Mouse (Mus musculus) CD4-positive naive resting alpha-beta T cell, adult 76 days (primary cell): ENCODE measurements around the gene Rps6ka3. TPM values are rescaled to one million over a fixed set of nuclear protein-coding genes. Genes with fewer than 3 reads are reported as not detected.

Experiments
- total RNA-seq: library from RNA; stranded (reverse); gene quantifications from one replicate; pipeline ENCODE4 v1.2.4, GENCODE M21; 2023

Rps6ka3 gene
- total RNA-seq: 108 TPM

DNA sequence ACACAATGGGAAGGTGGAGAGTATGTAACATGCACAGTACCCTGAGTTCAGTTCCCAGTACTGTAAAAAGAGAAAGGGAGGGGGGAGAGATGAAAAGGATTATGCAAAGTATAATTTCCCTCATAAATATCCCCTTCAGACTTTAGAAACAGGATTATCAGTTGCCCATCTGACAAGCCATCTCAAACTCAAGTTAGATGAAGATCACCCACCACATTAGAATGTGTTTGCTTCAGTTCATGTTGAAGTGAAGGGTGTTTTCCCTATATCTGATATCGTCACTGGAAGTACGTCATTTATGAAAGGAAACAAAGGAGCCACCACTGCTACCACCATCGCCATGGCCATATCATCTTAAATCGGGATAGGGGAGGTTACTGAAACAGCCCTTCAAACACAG, at the start of gene Rps6ka3:
Rps6ka3 (plus strand) TSS at position 301 of the 400 bp plus-strand sequence.

DNA sequence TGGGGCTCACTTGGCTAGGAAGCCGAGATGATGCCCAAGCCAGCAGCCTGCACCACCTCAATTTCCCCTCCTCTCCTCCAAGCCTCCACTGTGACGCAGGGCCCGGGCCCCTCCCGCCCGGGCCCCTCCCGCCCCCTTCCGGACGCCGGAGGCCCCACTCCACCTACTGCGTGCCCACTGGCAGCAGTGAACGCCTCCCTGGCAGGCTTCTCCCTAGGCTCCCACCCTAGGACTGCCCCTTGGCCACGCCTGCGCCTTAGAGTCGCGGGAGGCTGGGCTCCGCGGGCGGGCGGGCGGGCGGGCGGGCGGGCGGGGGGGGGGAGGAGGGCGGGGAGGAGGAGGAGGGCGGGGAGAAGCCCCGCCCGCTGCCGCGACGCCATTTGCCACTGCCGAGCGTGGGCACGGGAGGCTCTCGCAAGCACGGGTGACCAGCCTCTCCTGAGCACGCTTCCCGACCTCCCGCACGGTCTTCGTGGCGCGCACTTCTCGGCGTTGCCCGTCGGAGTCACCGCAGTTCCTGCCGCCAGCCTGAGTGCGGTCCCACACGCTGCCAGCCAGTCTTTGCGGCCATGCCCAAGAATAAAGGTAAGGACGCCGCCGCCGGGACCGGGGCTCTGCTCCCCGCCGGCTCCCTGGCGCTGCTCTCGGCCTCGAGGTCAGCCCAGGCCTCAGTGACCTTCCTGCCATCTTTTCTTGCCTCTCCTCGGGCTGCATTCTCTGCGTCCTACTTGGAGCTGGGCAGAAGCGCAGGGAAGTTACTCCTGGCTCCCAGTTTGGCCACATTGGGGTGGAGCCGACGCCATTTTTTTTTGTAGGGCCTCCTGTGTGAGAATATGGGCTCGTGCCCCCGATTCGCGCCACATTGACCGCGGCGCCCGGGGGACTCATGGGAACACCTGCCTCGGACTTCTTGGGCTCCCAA, 162.0 kb downstream of the Rps6ka3 start, which contains the start of gene Eif1ax:
Eif1ax (plus strand) TSS at position 348 of the 922 bp plus-strand sequence.

DNA sequence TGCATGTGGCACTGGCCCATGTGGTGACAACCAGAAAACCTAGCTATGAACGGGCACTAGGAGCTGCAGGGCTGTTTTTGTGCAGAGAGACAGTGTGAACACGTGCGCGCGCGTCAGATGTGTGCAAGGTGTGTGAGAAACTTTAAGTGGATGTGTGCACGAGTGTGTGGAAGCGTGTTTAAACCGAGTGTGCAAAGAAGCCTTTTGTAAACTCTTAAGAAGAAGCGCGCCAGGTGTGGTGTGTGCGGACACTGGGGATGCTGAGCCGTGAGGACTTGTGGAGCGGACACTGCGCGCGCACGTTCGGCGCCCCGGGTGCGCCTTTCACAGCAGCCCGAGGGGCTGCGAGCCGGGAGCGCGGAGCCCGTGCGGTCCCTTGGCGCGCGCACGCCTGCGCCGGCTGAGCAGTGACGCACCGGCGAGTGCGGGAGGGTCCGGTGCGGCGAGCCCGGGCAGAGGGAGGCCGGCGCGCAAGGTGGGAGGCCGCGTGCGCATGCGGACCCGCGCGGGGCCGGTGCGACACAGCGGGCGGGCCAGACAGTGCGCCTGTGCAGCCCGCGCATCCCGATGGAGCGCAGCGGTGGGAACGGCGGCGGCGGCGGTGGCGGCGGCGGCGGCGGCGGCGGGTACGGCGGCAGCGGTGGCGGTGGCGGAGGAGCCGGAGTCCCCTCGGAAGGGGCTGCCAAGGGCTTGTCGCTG, 204.2 kb downstream of the Rps6ka3 start, which contains the start of gene Map7d2:
Map7d2 (plus strand) TSS at position 443 of the 699 bp plus-strand sequence.

Other genes with a start within 250 kb of the Rps6ka3 start
- gene Eif1ax, start 161.9 kb downstream of the Rps6ka3 start, total RNA-seq: 32.2 TPM
- not detected for gene Map7d2, start 204.3 kb downstream of the Rps6ka3 start, total RNA-seq